Mouse (Mus musculus) ES-CJ7 (cell line): ENCODE results near the gene Gtdc1.
"Not testable (repeated sequence)": the region's sequence is repeated elsewhere in the genome, so short reads cannot be mapped to it uniquely, and the experiment has no call there.

ENCODE experiments used
- DNase-seq: peaks from one replicate; pipeline ENCODE4 v3.0.0; 2011; ENCODE audit warnings: low read depth, low spot score

Gtdc1 gene

GRCm38 (mm10) chr2:44780961-44781360 lies 146.5 kb downstream of the Gtdc1 start:
- peak; percentile 46 for DNase-seq

- DNase-seq = no peak
Measured at GRCm38 (mm10) chr2:44763898-44764297, 163.6 kb downstream of the Gtdc1 start.

GRCm38 (mm10) chr2:44736618-44737017 lies 190.8 kb downstream of the Gtdc1 start:
- no peak for DNase-seq

GRCm38 (mm10) chr2:44721461-44721860 lies 206.0 kb downstream of the Gtdc1 start:
- DNase-seq = no peak

GRCm38 (mm10) chr2:44705883-44706615 lies 221.4 kb downstream of the Gtdc1 start:
- no peak for DNase-seq

DNA sequence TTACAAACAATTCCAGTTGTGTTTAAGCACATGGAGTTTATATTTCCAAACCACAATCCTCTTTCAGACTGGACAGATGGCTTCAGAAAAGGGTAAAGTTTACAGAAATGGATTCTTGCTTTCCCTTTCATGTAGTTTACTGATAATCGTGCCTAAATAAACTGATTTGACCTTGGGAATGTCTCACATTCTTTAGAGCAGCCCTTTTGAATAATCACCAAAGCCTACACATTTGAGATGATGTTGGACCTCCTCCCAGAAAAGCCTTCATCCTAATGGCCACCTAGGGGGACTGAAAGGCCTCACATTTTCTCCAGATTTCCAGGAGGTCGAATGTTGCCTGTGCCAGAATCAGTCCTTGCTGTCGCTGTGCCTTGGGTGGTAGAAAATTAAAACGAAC lies 227.2 kb downstream of the Gtdc1 start:
- no peak for DNase-seq

DNA sequence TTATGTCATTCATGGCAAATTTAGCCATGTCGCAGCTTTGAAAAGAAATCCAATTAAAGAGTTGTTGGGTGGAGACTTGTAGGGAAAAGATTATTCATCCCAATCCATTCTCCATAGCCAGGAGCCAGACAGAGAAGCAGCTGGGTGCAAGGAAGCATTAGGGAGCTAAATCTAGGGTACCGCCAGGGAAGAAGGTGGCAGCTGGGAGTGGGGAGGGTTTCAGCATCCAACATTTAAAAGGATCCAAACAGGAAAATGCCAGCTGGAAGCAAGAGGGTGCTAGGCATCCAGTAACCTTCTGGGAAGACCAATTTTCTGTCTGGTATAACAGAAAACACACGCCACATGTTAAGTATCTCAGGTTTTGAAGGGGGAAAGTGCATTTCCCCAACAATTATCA lies 231.0 kb downstream of the Gtdc1 start:
- no peak for DNase-seq

GRCm38 (mm10) chr2:44693898-44694297 lies 233.6 kb downstream of the Gtdc1 start:
- no peak for DNase-seq

GRCm38 (mm10) chr2:44664049-44664448 lies 263.4 kb downstream of the Gtdc1 start:
- DNase-seq = no peak

DNA sequence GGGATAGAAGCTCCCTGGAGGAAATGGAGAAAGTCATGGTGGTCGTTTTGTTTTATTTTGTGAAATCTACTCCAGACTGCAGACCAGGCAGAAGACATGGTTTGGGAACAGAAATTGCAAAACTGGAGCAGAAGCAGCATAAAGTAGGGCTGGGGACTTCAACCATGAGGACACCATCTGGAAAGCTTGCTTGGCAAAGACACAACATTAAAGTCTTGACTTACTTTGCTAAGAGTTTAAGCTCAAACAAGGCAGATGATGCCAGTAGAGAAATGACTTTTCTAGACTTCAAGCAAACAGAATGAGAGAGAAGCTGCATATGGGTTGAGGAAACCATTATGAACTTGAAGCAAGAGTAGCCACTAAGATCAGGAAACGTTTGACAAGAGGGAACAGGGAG lies 267.6 kb downstream of the Gtdc1 start:
- no peak for DNase-seq

GRCm38 (mm10) chr2:44659011-44659410 lies 268.4 kb downstream of the Gtdc1 start:
- DNase-seq = no peak

GRCm38 (mm10) chr2:44648537-44648936 lies 278.9 kb downstream of the Gtdc1 start:
- DNase-seq = no peak

DNA sequence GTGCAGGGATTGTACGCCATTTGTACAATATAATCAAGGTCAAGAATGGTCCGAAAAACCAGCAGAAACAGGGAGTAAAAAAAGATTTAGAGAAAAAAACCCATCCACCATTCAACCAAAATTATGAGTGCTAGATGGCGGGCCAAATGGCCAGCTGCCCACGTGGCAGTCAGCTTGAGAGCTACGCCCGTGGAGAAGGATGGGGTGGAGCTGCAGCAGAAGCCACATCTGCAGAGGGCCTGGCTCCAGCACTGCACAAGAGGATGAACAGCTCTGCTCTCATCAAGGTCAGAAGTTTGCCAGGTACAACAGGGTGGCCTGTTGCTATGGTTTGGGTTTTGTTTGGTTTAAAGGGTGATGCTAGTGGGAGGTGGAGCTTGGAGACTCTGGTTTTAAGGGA lies 281.1 kb downstream of the Gtdc1 start:
- DNase-seq = no peak

DNA sequence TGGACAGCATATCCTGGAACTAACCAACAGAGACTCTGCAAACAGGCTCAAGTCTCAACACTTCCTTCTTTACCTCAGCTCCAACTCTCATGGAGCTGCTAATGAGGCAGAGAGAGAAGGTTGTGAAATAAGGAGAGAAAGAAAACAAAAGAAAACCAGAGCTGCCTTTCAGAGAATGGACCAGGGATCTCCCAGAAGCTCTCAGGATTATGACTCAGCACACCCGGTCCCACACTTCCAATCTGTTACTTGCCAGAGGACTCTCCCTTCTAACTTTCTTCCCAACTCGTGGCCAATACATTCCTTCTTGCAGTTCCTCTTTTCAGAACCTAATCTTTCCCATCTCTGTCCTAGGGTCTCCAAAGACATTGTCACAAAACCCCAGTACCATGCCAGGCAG lies 288.1 kb downstream of the Gtdc1 start:
- DNase-seq = no peak

GRCm38 (mm10) chr2:44638157-44638556 lies 289.3 kb downstream of the Gtdc1 start:
- no peak for DNase-seq

- DNase-seq = no peak
Measured at GRCm38 (mm10) chr2:44633971-44634370, 293.5 kb downstream of the Gtdc1 start.

DNA sequence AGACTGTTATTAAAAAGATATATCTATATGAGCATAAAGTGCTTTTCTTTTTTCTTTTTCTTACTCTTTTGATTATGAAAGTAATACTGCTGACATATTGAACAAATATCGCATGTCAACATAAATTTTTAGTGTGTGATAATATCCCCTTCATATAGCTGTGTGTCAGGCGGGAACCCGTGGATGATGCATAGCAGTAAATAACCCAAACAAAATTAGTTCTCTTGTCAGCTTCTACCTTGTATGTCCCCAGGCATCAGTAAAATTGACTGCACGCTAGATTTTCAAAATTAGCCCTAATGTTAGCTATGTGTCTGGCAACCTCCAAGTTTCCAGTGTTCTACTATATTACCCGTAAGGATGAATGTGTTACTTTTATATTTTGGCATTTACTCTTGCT lies 294.4 kb downstream of the Gtdc1 start:
- no peak for DNase-seq

DNA sequence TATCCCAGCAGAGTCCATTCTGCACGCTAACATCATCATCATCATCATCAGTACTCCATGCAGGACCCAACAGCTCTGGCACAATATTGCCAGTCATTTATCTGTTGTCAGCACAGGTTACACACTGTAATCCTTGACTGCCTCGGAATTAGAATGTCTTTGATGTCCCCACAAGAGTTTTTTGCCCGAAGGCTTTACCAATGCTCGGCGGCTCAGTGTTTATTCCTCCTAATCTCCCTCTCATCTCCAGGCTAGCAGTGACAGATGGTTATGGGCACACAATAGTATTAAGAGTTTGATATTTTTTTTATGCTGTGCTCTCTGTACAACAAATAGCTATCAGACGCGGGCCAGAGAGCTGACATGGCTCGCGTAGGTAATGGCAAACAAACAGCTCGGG lies 294.9 kb downstream of the Gtdc1 start:
- DNase-seq = no peak

DNA sequence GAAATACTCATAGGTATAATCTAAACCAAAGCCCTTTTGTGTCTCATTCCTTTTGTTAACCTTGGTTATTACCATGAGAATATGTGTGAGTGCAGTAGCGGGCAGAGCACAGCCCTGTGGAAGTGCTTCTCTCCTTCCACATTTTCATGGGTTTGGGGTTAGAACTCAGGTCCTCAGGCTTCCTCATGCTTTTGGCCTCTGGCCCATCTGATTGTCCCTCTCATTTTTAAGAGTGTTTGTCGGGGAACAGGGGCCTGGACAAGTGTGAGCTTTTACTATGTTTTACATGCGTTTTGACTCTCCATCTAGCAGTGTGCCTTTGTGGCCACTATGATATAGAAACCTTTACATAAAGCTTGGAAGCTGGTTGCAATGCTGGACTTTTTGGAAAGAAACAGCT lies 296.4 kb downstream of the Gtdc1 start:
- no peak for DNase-seq

DNA sequence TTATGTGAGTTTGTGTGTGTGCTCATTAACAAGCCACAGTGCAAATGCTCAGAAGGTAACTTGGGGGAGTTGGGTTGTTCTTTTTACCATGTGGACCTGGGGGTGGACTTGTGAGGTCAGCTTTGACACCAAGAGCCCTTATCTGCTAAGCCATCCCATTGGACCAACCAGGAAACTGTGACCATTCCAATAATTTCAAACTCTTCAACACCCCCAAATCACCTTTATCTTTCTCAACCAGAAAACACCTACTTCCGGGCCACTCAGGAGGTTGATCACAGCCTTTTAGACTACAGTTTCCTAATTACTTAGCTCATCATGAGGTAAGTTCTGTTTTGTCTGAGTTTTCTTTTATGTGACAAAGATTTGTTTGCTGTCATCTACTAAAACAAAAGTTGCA lies 298.7 kb downstream of the Gtdc1 start:
- no peak for DNase-seq

- no peak for DNase-seq
Measured at GRCm38 (mm10) chr2:44625154-44625553, 302.3 kb downstream of the Gtdc1 start.

- DNase-seq = no peak
Measured at GRCm38 (mm10) chr2:44622471-44622870, 305.0 kb downstream of the Gtdc1 start.

DNA sequence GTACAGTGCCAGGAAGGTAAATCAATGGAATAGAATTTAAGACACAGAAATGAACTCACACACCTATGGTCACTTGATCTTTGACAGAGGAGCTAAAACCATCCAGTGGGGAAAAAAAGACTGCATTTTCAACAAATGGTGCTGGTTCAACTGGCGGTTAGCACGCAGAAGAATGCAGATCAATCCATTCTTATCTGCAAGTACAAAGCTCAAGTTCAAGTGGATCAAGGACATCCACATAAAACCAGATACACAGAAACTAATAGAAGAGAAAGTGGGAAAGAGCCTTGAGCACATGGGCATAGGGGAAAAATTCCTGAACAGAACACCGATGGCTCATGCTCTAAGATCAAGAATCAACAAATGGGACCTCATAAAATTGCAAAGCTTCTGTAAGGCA lies 327.8 kb downstream of the Gtdc1 start:
- DNase-seq = not testable (repeated sequence)

GRCm38 (mm10) chr2:44594276-44594675 lies 333.2 kb downstream of the Gtdc1 start:
- no peak for DNase-seq
